Mouse (Mus musculus) megakaryocyte, embryonic 14.5 days (primary cell): ENCODE data around the gene Cope. TPM values are rescaled to one million over a fixed set of nuclear protein-coding genes. Genes with fewer than 3 reads are reported as not detected.
A peak's percentile ranks its signal among the peaks of the same experiment; 100 is the strongest.

Source experiments
- H3K27me3 ChIP-seq: replicated peaks from 2 replicates; pipeline ENCODE3; 2012; ENCODE audit warnings: inconsistent platforms
- H3K36me3 ChIP-seq: replicated peaks from 2 replicates; pipeline ENCODE3; 2012; ENCODE audit warnings: low read length, inconsistent platforms, mixed read lengths
- H3K4me1 ChIP-seq: 2 replicates; pipeline ENCODE4 v1.6.1; 2012; ENCODE audit warnings: inconsistent platforms
- H3K4me3 ChIP-seq: replicated peaks from 2 replicates; pipeline ENCODE3; 2012; ENCODE audit warnings: moderate library complexity, mild to moderate bottlenecking, inconsistent platforms
- H3K9me3 ChIP-seq: 2 replicates; pipeline ENCODE4 v1.6.1; 2012; ENCODE audit warnings: inconsistent platforms
- FLI1 ChIP-seq: IDR thresholded peaks from 2 replicates; pipeline ENCODE4 v1.6.1; 2012; ENCODE audit warnings: low read length, inconsistent platforms, mixed read lengths
- GATA1 ChIP-seq: IDR thresholded peaks from 3 replicates; pipeline ENCODE4 v1.6.1; 2012; ENCODE audit warnings: mixed read lengths, low read length, inconsistent platforms, borderline replicate concordance
- polyA plus RNA-seq: library from polyadenylated mRNA; stranded (reverse); fragments of >175 nt; gene quantifications from 2 replicates; pipeline ENCODE4 v1.2.3, GENCODE M21; 2012; ENCODE audit warnings: low replicate concordance; ENCODE audit not compliant: insufficient read depth

The Cope gene
- polyA plus RNA-seq, 1 experiment = 566 TPM

- Histone ChIP-seq H3K36me3 (peaks cover 94% of the 10 kb centered on the region), H3K9me3 (no peaks in the 10 kb centered on the region), H3K4me1 (peaks cover 61% of the 10 kb centered on the region), H3K27me3 (no peaks in the 10 kb centered on the region), H3K4me3 (no peak overlapping the region)
- TF ChIP-seq FLI1 (no peak), GATA1 (no peak)
These were observed 40.8 kb downstream of the Cope start for GRCm38 (mm10) chr8:70343076-70343475.

DNA sequence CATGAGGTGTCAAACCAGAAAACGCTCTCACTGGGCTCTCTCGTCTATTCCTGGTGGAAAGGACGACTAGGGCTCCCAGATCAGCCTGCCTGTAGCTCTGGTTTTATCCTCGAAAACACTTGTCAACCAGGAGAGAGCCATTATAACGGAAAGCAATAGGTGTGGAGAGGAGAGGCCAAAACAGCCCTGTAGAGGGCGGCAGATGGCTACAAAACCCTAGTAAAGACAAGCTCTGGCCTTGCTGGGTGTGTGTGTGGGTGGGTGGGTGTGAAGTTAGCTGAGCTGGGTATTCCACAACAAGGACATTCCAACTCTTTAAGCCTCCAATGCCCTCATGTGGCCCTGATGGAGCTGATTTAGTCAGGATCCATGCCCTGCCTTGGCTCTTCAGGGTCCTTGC is 41.4 kb downstream of the Cope start:
- Histone ChIP-seq H3K4me1 (peaks cover 67% of the 10 kb centered on the region), H3K9me3 (no peaks in the 10 kb centered on the region), H3K36me3 (peaks cover 94% of the 10 kb centered on the region), H3K4me3 (no peak overlapping the region), H3K27me3 (no peaks in the 10 kb centered on the region)
- no peak for TF ChIP-seq GATA1
- TF ChIP-seq FLI1 = no peak

GRCm38 (mm10) chr8:70344279-70344678 is 42.0 kb downstream of the Cope start:
- H3K4me3 ChIP-seq = peak overlapping the region; percentile 2
- peaks cover 73% of the 10 kb centered on the region for H3K4me1 ChIP-seq
- no peaks in the 10 kb centered on the region for H3K27me3 ChIP-seq
- H3K9me3 ChIP-seq = no peaks in the 10 kb centered on the region
- peaks cover 94% of the 10 kb centered on the region for H3K36me3 ChIP-seq
- TF ChIP-seq GATA1 = no peak
- no peak for TF ChIP-seq FLI1

GRCm38 (mm10) chr8:70347443-70347842 is 45.1 kb downstream of the Cope start:
- Histone ChIP-seq H3K4me3 (no peak overlapping the region), H3K36me3 (peaks cover 83% of the 10 kb centered on the region), H3K9me3 (no peaks in the 10 kb centered on the region), H3K4me1 (peaks cover 93% of the 10 kb centered on the region), H3K27me3 (no peaks in the 10 kb centered on the region)
- TF ChIP-seq FLI1 (no peak), GATA1 (no peak)

- peaks cover 78% of the 10 kb centered on the region for H3K36me3 ChIP-seq
- TF ChIP-seq GATA1 (no peak), FLI1 (no peak)
- H3K27me3 ChIP-seq = no peaks in the 10 kb centered on the region
- no peaks in the 10 kb centered on the region for H3K9me3 ChIP-seq
- H3K4me3 ChIP-seq = no peak overlapping the region
- H3K4me1 ChIP-seq = peaks cover 88% of the 10 kb centered on the region
These were observed 45.6 kb downstream of the Cope start for GRCm38 (mm10) chr8:70347860-70348420.

DNA sequence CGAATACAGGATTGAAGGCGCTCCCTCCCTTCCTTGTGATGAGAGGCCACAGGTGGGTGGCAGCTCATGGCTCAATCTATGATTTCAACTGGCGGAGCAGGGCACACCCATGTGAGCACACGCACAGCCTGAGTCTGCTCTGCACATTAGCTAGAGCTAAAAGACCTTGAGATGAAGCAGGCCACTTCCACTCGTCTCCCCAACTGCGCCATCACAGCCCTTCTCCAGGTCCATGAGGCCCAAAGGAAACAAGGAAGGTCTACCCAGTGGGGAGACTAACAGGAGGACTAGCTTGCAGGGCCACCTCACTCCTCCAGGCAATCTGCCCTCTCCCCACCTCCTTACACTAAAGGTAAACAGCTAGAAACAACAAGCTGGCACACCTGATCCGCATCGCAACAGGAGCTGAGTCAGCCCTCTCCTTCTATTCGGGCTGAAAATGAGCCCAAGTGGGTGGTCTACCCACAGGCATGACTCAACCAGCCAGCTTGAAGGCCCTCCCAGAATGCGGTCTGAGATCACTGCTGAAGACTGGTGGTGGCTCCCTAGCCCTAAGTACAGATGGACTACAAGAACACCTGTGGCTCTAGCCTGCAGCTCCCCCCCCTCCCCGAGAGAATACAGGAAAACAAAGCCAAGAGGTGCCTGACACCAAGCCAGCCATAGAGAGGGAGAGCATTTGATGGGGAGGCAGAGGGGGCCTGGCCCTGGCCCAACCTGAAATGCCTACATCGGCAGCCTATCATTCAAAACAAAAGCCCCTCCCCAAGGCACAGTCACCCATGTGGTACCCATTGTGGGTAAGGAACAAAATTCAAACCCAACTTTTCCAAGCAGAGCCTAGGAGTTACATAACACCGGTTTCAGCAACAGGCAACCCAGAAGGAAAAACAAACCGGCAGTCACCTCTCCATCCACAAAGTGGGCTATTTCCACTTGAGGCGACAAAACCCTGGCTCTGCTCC is 49.0 kb downstream of the Cope start:
- no peaks in the 10 kb centered on the region for H3K9me3 ChIP-seq
- no peaks in the 10 kb centered on the region for H3K27me3 ChIP-seq
- TF ChIP-seq GATA1 (no peak), FLI1 (no peak)
- peaks cover 79% of the 10 kb centered on the region for H3K4me1 ChIP-seq
- peak overlapping the region; percentile 97 for H3K4me3 ChIP-seq
- H3K36me3 ChIP-seq = peaks cover 50% of the 10 kb centered on the region

DNA sequence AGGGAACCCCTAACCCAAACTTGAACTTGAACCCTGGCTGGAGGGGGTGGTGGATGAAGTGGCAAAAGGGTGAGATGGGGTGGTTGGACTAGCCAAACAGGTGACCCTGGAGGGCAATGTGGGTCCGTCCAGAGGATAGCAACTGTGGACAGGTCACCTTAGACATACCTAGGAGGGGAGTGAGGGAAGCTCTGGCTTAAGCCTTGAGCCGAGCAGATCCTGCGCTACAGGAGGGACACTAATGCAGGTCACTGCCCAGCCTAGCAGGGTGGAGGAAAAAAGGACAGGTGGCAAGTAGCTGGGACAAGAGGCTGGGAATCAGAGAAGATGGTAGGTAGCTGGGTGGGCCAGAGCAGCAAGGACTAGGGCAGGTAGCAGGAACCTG is 49.7 kb downstream of the Cope start:
- H3K9me3 ChIP-seq = no peaks in the 10 kb centered on the region
- H3K4me1 ChIP-seq = peaks cover 75% of the 10 kb centered on the region
- TF ChIP-seq GATA1 (no peak), FLI1 (no peak)
- H3K4me3 ChIP-seq = peak overlapping the region; percentile 97
- no peaks in the 10 kb centered on the region for H3K27me3 ChIP-seq
- peaks cover 44% of the 10 kb centered on the region for H3K36me3 ChIP-seq

DNA sequence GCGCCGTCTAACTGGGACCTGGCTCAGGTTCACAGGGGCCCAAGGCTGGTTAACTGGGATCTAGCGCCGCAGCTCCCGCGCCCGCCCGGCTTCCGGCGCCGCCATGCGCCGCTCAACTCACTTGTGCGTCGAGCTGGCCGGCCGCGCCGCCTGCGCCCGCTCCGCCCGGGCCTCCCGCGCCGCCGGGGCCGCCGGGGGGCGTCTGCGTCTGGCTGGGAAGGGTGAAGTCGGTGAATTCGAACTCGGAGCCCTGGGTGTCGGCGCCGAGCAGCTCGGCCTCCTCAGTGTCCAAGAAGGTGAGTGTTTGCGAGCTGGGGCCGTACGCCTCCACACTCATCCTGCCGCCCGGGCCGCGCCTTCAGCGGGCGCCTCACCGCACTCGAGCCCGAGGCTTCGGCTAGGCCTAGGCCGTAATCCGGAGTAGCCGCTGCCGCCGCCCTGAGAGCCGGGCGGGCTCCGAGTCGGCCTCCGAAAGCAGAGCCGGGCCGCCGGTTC is 50.4 kb downstream of the Cope start:
- Histone ChIP-seq H3K36me3 (peaks cover 37% of the 10 kb centered on the region), H3K9me3 (no peaks in the 10 kb centered on the region), H3K4me3 (peak overlapping the region; percentile 97), H3K4me1 (peaks cover 68% of the 10 kb centered on the region), H3K27me3 (no peaks in the 10 kb centered on the region)
- TF ChIP-seq FLI1 (no peak), GATA1 (no peak)

- peaks cover 31% of the 10 kb centered on the region for H3K36me3 ChIP-seq
- TF ChIP-seq GATA1 (no peak), FLI1 (no peak)
- H3K9me3 ChIP-seq = no peaks in the 10 kb centered on the region
- no peaks in the 10 kb centered on the region for H3K27me3 ChIP-seq
- H3K4me1 ChIP-seq = peaks cover 61% of the 10 kb centered on the region
- H3K4me3 ChIP-seq = peak within 1 kb of the TSS; percentile 97
These were observed 51.0 kb downstream of the Cope start, which contains the start of gene Upf1 for GRCm38 (mm10) chr8:70353194-70353817. TSS of gene Upf1 (minus strand) at chr8:70353278.
